Comparison of ENCODE assay signal across 8 mouse cellular contexts in the genomic region with DNA sequence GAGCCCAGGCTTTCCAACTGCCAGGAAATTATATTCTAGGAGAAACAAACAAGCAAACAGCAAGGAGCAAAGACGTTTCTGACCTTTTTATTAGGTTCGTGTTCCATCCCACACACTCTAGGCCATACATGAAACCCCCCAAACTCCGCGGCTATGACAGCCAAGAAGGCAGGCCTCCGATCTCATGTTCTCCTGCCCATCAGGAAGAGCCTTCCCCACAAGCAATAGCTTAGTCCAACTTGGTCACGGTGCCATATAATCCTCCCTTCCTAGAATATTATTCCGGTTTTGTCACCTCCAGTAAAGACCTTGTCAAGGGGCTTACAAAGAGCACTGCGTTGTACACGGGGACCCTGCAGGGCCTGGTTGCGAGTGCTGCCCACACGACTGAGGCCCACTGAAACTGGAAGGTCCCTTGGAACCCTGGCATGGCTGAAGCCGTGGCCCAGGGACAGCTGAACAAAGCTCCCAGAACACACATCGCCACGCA. TPM values are rescaled to one million over a fixed set of nuclear protein-coding genes. Genes with fewer than 3 reads are reported as not detected.
DNase-seq lines count a peak whose midpoint lies in the region; ATAC-seq and TF ChIP-seq lines count a peak whose summit lies in the region.

No protein-coding gene starts in this region.

- H3K27me3 ChIP-seq in heart, postnatal 0 days (ENCODE audit: control insufficient read depth, insufficient read depth, low read length), result peaks cover 93% of the 10 kb centered on the region
- H3K27me3 ChIP-seq in hindbrain, embryonic 12.5 days, result peaks cover 98% of the 10 kb centered on the region
- peaks cover 95% of the 10 kb centered on the region for H3K27me3 ChIP-seq in midbrain, embryonic 12.5 days

- no peak for TF ChIP-seq EP300 in heart, postnatal 0 days (IDR thresholded peaks at IDR 0.05; ENCODE audit: low read depth)

- no peaks in the 10 kb centered on the region for H3K36me3 ChIP-seq in heart, postnatal 0 days (replicated peaks; ENCODE audit: control insufficient read depth, insufficient read depth, low read length)
- no peaks in the 10 kb centered on the region for H3K36me3 ChIP-seq in hindbrain, embryonic 12.5 days
- no peaks in the 10 kb centered on the region for H3K36me3 ChIP-seq in midbrain, embryonic 12.5 days

- no peak overlapping the region for H3K9ac ChIP-seq in heart, postnatal 0 days (replicated peaks; ENCODE audit: low read depth, low read length)
- H3K9ac ChIP-seq in hindbrain, embryonic 12.5 days, result peak overlapping the region; percentile 50
- H3K9ac ChIP-seq in midbrain, embryonic 12.5 days (replicated peaks), result no peak overlapping the region

- H3K9me3 ChIP-seq in heart, postnatal 0 days (replicated peaks; ENCODE audit: control insufficient read depth, low read length), result no peaks in the 10 kb centered on the region
- H3K9me3 ChIP-seq in hindbrain, embryonic 12.5 days (replicated peaks), result no peaks in the 10 kb centered on the region
- no peaks in the 10 kb centered on the region for H3K9me3 ChIP-seq in midbrain, embryonic 12.5 days

- no peak for DNase-seq in heart, postnatal 0 days (ENCODE audit: low spot score)
- no peak for DNase-seq in heart, adult 9 months (ENCODE audit: low spot score in 2 of 2)
- DNase-seq in embryo, embryonic 11 days, result peak; percentile 29
- no peak for DNase-seq in frontal cortex, postnatal 25 days (ENCODE audit: low spot score in 2 of 2)
- DNase-seq in adrenal gland, postnatal 25 days, result no peak
- no peak for DNase-seq in ovary, adult 18-20 months (ENCODE audit: low spot score)

- peak overlapping the region; percentile 88 for H3K4me2 ChIP-seq in heart, postnatal 0 days (ENCODE audit: low read depth, low read length)
- H3K4me2 ChIP-seq in hindbrain, embryonic 12.5 days (replicated peaks), result peak overlapping the region; percentile 49
- peak overlapping the region; percentile 46 for H3K4me2 ChIP-seq in midbrain, embryonic 12.5 days (replicated peaks)

- no peak for TF ChIP-seq CTCF in heart, postnatal 0 days (IDR thresholded peaks at IDR 0.05; ENCODE audit: low read depth)

- peak overlapping the region; percentile 59 for H3K4me3 ChIP-seq in heart, postnatal 0 days (ENCODE audit: low read depth, low read length)
- H3K4me3 ChIP-seq in hindbrain, embryonic 12.5 days, result peak overlapping the region; percentile 46
- peak overlapping the region; percentile 34 for H3K4me3 ChIP-seq in midbrain, embryonic 12.5 days

- peaks cover 19% of the 10 kb centered on the region; the same call in 1 of the 2 replicates for H3K4me1 ChIP-seq in heart, postnatal 0 days (ENCODE audit: control insufficient read depth, insufficient read depth)
- peaks cover 38% of the 10 kb centered on the region for H3K4me1 ChIP-seq in hindbrain, embryonic 12.5 days
- H3K4me1 ChIP-seq in midbrain, embryonic 12.5 days, result peaks cover 30% of the 10 kb centered on the region

- H3K27ac ChIP-seq in heart, postnatal 0 days (ENCODE audit: low read depth), result no peak overlapping the region
- no peak overlapping the region for H3K27ac ChIP-seq in hindbrain, embryonic 12.5 days
- no peak overlapping the region for H3K27ac ChIP-seq in midbrain, embryonic 12.5 days (replicated peaks)

- WGBS in heart, postnatal 0 days, result 15% methylated on average over 14 of the region's 14 CpGs
- 2% methylated on average over 14 of the region's 14 CpGs for WGBS in hindbrain, embryonic 12.5 days
- under 1% methylated on average over 14 of the region's 14 CpGs for WGBS in midbrain, embryonic 12.5 days

- no peak for ATAC-seq in heart, postnatal 0 days (ENCODE audit: insufficient read depth, low read depth)
- ATAC-seq in hindbrain, embryonic 12.5 days (ENCODE audit: low FRiP score), result no peak
- ATAC-seq in midbrain, embryonic 12.5 days (ENCODE audit: low FRiP score, low read depth), result no peak

RNA-seq across cellular contexts. Expression of gene Foxf2, which starts 3.1 kb away (rescaled TPM):
- total RNA-seq in heart, postnatal 0 days (2014; rRNA removed; ENCODE audit: low replicate concordance), result not detected in 2 replicates
- not detected in 2 replicates for polyA plus RNA-seq in heart, postnatal 0 days (2015; fragmentation: Nextera tagmentation; extraction: Ambion mirVana)
- 9.4 and 9.5 TPM in 2 replicates for polyA plus RNA-seq in hindbrain, embryonic 12.5 days (2016; fragmentation: Nextera tagmentation; extraction: Ambion mirVana)
- polyA plus RNA-seq in midbrain, embryonic 12.5 days (2016; fragmentation: Nextera tagmentation; extraction: Ambion mirVana), result 7.6 and 7.9 TPM in 2 replicates
- not detected in 2 replicates for total RNA-seq in adrenal gland, postnatal 25 days (2021)
